Mouse (Mus musculus) cerebellum, postnatal 36 days (tissue): ENCODE measurements around the gene Kcnj5.

Experiments
- DNase-seq, 2 experiments: peaks; one replicate each; pipeline ENCODE4 v3.0.0; 2021 to 2022; ENCODE audit warnings: mixed read lengths in 2 of 2

The Kcnj5 gene

GRCm38 (mm10) chr9:32315999-32316398 lies 28.2 kb downstream of the Kcnj5 start:
- no peak for DNase-seq

- DNase-seq, result no peak
Observed at GRCm38 (mm10) chr9:32314071-32314470, 30.1 kb downstream of the Kcnj5 start.

GRCm38 (mm10) chr9:32312208-32312607 lies 31.9 kb downstream of the Kcnj5 start:
- no peak for DNase-seq

- peak; percentile 43 to 49 for DNase-seq
Observed at GRCm38 (mm10) chr9:32311786-32312185, 32.4 kb downstream of the Kcnj5 start.

GRCm38 (mm10) chr9:32302501-32303150 lies 41.5 kb downstream of the Kcnj5 start:
- DNase-seq, result no peak

- DNase-seq, result peak; percentile 55 to 56
Observed at GRCm38 (mm10) chr9:32295061-32295800, 48.9 kb downstream of the Kcnj5 start.

- peak; percentile 53 to 59 for DNase-seq
Observed at GRCm38 (mm10) chr9:32292686-32293085, 51.5 kb downstream of the Kcnj5 start.

- DNase-seq, result no peak
Observed at GRCm38 (mm10) chr9:32291618-32292017, 52.5 kb downstream of the Kcnj5 start.

GRCm38 (mm10) chr9:32283591-32283990 lies 60.6 kb downstream of the Kcnj5 start:
- no peak for DNase-seq

- DNase-seq, result no peak
Observed at GRCm38 (mm10) chr9:32280456-32280855, 63.7 kb downstream of the Kcnj5 start.

GRCm38 (mm10) chr9:32279789-32280188 lies 64.4 kb downstream of the Kcnj5 start:
- DNase-seq, result no peak

- DNase-seq, result no peak
Observed at GRCm38 (mm10) chr9:32278052-32278451, 66.1 kb downstream of the Kcnj5 start.

GRCm38 (mm10) chr9:32271896-32272444 lies 72.2 kb downstream of the Kcnj5 start:
- DNase-seq, result peak; percentile 64 to 76
